Mouse (Mus musculus): ENCODE results near the gene Polr2b. TPM values are rescaled to one million over a fixed set of nuclear protein-coding genes. Genes with fewer than 3 reads are reported as not detected.
A peak's percentile ranks its signal among the peaks of the same experiment; 100 is the strongest.

The Polr2b gene
- total RNA-seq, 1 experiment from 2014 or later: 180 TPM

- ATAC-seq (replicated peaks in 1 of 2; ENCODE audit: insufficient read depth in 1 of 2, low FRiP score in 2 of 2, low TSS enrichment in 1 of 2, low read depth in 1 of 2, poor library complexity in 2 of 2, severe bottlenecking in 2 of 2): no peak
Measured at GRCm38 (mm10) chr5:77286904-77287303, 23.0 kb upstream of the Polr2b start.

- no peak for ATAC-seq (replicated peaks in 1 of 2; ENCODE audit: insufficient read depth in 1 of 2, low FRiP score in 2 of 2, low TSS enrichment in 1 of 2, low read depth in 1 of 2, poor library complexity in 2 of 2, severe bottlenecking in 2 of 2)
Measured at GRCm38 (mm10) chr5:77287901-77288300, 22.0 kb upstream of the Polr2b start.

GRCm38 (mm10) chr5:77289686-77290085 is 20.3 kb upstream of the Polr2b start:
- ATAC-seq (replicated peaks in 1 of 2; ENCODE audit: insufficient read depth in 1 of 2, low FRiP score in 2 of 2, low TSS enrichment in 1 of 2, low read depth in 1 of 2, poor library complexity in 2 of 2, severe bottlenecking in 2 of 2): no peak

GRCm38 (mm10) chr5:77290606-77291005 is 19.3 kb upstream of the Polr2b start:
- no peak for ATAC-seq (replicated peaks in 1 of 2; ENCODE audit: insufficient read depth in 1 of 2, low FRiP score in 2 of 2, low TSS enrichment in 1 of 2, low read depth in 1 of 2, poor library complexity in 2 of 2, severe bottlenecking in 2 of 2)

- peak; percentile 93 to 96 for ATAC-seq (replicated peaks in 1 of 2; ENCODE audit: insufficient read depth in 1 of 2, low FRiP score in 2 of 2, low TSS enrichment in 1 of 2, low read depth in 1 of 2, poor library complexity in 2 of 2, severe bottlenecking in 2 of 2)
Measured at GRCm38 (mm10) chr5:77292803-77293522, 17.0 kb upstream of the Polr2b start.

- no peak for ATAC-seq (replicated peaks in 1 of 2; ENCODE audit: insufficient read depth in 1 of 2, low FRiP score in 2 of 2, low TSS enrichment in 1 of 2, low read depth in 1 of 2, poor library complexity in 2 of 2, severe bottlenecking in 2 of 2)
Measured at GRCm38 (mm10) chr5:77299486-77299885, 10.5 kb upstream of the Polr2b start.

GRCm38 (mm10) chr5:77301296-77301903 is 8.5 kb upstream of the Polr2b start:
- no peak for ATAC-seq (replicated peaks in 1 of 2; ENCODE audit: insufficient read depth in 1 of 2, low FRiP score in 2 of 2, low TSS enrichment in 1 of 2, low read depth in 1 of 2, poor library complexity in 2 of 2, severe bottlenecking in 2 of 2)

- no peak for ATAC-seq (replicated peaks in 1 of 2; ENCODE audit: insufficient read depth in 1 of 2, low FRiP score in 2 of 2, low TSS enrichment in 1 of 2, low read depth in 1 of 2, poor library complexity in 2 of 2, severe bottlenecking in 2 of 2)
Measured at GRCm38 (mm10) chr5:77307821-77308553, 2.0 kb upstream of the Polr2b start.

- ATAC-seq (replicated peaks in 1 of 2; ENCODE audit: insufficient read depth in 1 of 2, low FRiP score in 2 of 2, low TSS enrichment in 1 of 2, low read depth in 1 of 2, poor library complexity in 2 of 2, severe bottlenecking in 2 of 2): peak in 1 of 2 experiments; percentile 29; a peak in 2 of 4 replicates
Measured at GRCm38 (mm10) chr5:77309051-77309906, 668 bp upstream of the Polr2b start.

GRCm38 (mm10) chr5:77314206-77314605 is 4.3 kb downstream of the Polr2b start:
- no peak for ATAC-seq (replicated peaks in 1 of 2; ENCODE audit: insufficient read depth in 1 of 2, low FRiP score in 2 of 2, low TSS enrichment in 1 of 2, low read depth in 1 of 2, poor library complexity in 2 of 2, severe bottlenecking in 2 of 2)

- no peak for ATAC-seq (replicated peaks in 1 of 2; ENCODE audit: insufficient read depth in 1 of 2, low FRiP score in 2 of 2, low TSS enrichment in 1 of 2, low read depth in 1 of 2, poor library complexity in 2 of 2, severe bottlenecking in 2 of 2)
Measured at GRCm38 (mm10) chr5:77314986-77315385, 5.0 kb downstream of the Polr2b start.

- no peak for ATAC-seq (replicated peaks in 1 of 2; ENCODE audit: insufficient read depth in 1 of 2, low FRiP score in 2 of 2, low TSS enrichment in 1 of 2, low read depth in 1 of 2, poor library complexity in 2 of 2, severe bottlenecking in 2 of 2)
Measured at GRCm38 (mm10) chr5:77324936-77325335, 15.0 kb downstream of the Polr2b start.

- peak in 1 of 2 experiments; percentile 46; a peak in 1 of 4 replicates for ATAC-seq (replicated peaks in 1 of 2; ENCODE audit: insufficient read depth in 1 of 2, low FRiP score in 2 of 2, low TSS enrichment in 1 of 2, low read depth in 1 of 2, poor library complexity in 2 of 2, severe bottlenecking in 2 of 2)
Measured at GRCm38 (mm10) chr5:77330154-77330553, 20.2 kb downstream of the Polr2b start.

GRCm38 (mm10) chr5:77340033-77340432 is 30.1 kb downstream of the Polr2b start:
- no peak for ATAC-seq (replicated peaks in 1 of 2; ENCODE audit: insufficient read depth in 1 of 2, low FRiP score in 2 of 2, low TSS enrichment in 1 of 2, low read depth in 1 of 2, poor library complexity in 2 of 2, severe bottlenecking in 2 of 2)

- ATAC-seq (replicated peaks in 1 of 2; ENCODE audit: insufficient read depth in 1 of 2, low FRiP score in 2 of 2, low TSS enrichment in 1 of 2, low read depth in 1 of 2, poor library complexity in 2 of 2, severe bottlenecking in 2 of 2): no peak
Measured at GRCm38 (mm10) chr5:77348901-77349300, 39.0 kb downstream of the Polr2b start.

GRCm38 (mm10) chr5:77349971-77350658 is 40.2 kb downstream of the Polr2b start:
- ATAC-seq (replicated peaks in 1 of 2; ENCODE audit: insufficient read depth in 1 of 2, low FRiP score in 2 of 2, low TSS enrichment in 1 of 2, low read depth in 1 of 2, poor library complexity in 2 of 2, severe bottlenecking in 2 of 2): no peak

GRCm38 (mm10) chr5:77351691-77352090 is 41.7 kb downstream of the Polr2b start:
- ATAC-seq (replicated peaks in 1 of 2; ENCODE audit: insufficient read depth in 1 of 2, low FRiP score in 2 of 2, low TSS enrichment in 1 of 2, low read depth in 1 of 2, poor library complexity in 2 of 2, severe bottlenecking in 2 of 2): no peak

Measured in hematopoietic stem cell, adult 5-6 weeks (primary cell).